Mouse (Mus musculus) layer of hippocampus, postnatal 25 days (tissue): ENCODE data around the gene Prl2a1. TPM values are rescaled to one million over a fixed set of nuclear protein-coding genes. Genes with fewer than 3 reads are reported as not detected.
"Not testable (repeated sequence)": the region's sequence is repeated elsewhere in the genome, so short reads cannot be mapped to it uniquely, and the experiment has no call there.

Experiments used
- DNase-seq, 2 experiments: peaks; one replicate each; pipeline ENCODE4 v3.0.0; 2022; ENCODE audit warnings: mixed read lengths in 2 of 2, low spot score in 1 of 2; ENCODE audit errors: extremely low spot score in 1 of 2
- total RNA-seq, 2 experiments: library from RNA; stranded (reverse); gene quantifications; 2 replicates each; pipeline ENCODE4 v1.2.3; 2021

Gene Prl2a1
- not detected for total RNA-seq

- no peak for DNase-seq
Measured at GRCm38 (mm10) chr13:27801354-27801753, at the start of gene Prl2a1. Gene Prl2a1 (plus strand): TSS chr13:27801654.

GRCm38 (mm10) chr13:27780704-27781103, 20.8 kb upstream of the Prl2a1 start, which contains the start of gene Prl7c1:
Gene Prl7c1 (minus strand): TSS chr13:27780804.
- DNase-seq, result not testable (repeated sequence)

- DNase-seq, result no peak
Measured at GRCm38 (mm10) chr13:27799303-27799702, 2.2 kb upstream of the Prl2a1 start.

- DNase-seq, result no peak
Measured at GRCm38 (mm10) chr13:27802765-27803164, 1.3 kb downstream of the Prl2a1 start.

GRCm38 (mm10) chr13:27849042-27849441, 47.6 kb downstream of the Prl2a1 start, which contains the start of gene Prl2c1:
Gene Prl2c1 (plus strand): TSS chr13:27849342.
- no peak for DNase-seq

Other genes starting within 250 kb of the Prl2a1 start
- not detected for gene Prl8a9, start 237.0 kb upstream of the Prl2a1 start, total RNA-seq
- gene Prl8a1, start 219.5 kb upstream of the Prl2a1 start, total RNA-seq, result not detected
- not detected for gene Prl7b1, start 191.1 kb upstream of the Prl2a1 start, total RNA-seq
- not detected for gene Prl7a1, start 159.2 kb upstream of the Prl2a1 start, total RNA-seq
- not detected for gene Prl7a2, start 133.6 kb upstream of the Prl2a1 start, total RNA-seq
- gene Prl7d1, start 84.9 kb upstream of the Prl2a1 start, total RNA-seq, result not detected
- not detected for gene Prl7c1, start 20.9 kb upstream of the Prl2a1 start, total RNA-seq
- gene Prl2c1, start 47.7 kb downstream of the Prl2a1 start, total RNA-seq, result not detected
- gene Prl4a1, start 214.6 kb downstream of the Prl2a1 start, total RNA-seq, result not detected